Mouse (Mus musculus) lung, embryonic 16.5 days (tissue): ENCODE results near the gene Dgkh. TPM values are rescaled to one million over a fixed set of nuclear protein-coding genes. Genes with fewer than 3 reads are reported as not detected.
"Not testable (repeated sequence)": the region's sequence is repeated elsewhere in the genome, so short reads cannot be mapped to it uniquely, and the experiment has no call there.

ENCODE experiments used
- ATAC-seq: fragments of 200-750 bp; cut with Nextera tagmentation; 2 replicates; pipeline ENCODE4 v1.8.0; 2017; ENCODE audit warnings: low read depth, mild to moderate bottlenecking, moderate library complexity
- H3K27ac ChIP-seq: fragments of 300-500 bp; sonication (generic); 2 replicates; pipeline ENCODE4 v1.5.1; 2014; ENCODE audit warnings: mild to moderate bottlenecking, control low read depth, low read length
- H3K27me3 ChIP-seq: fragments of 300-500 bp; sonication (generic); 2 replicates; pipeline ENCODE4 v1.6.1; 2014; ENCODE audit warnings: low read depth, low read length, mixed read lengths; ENCODE audit not compliant: control insufficient read depth, insufficient read depth
- H3K36me3 ChIP-seq: fragments of 300-500 bp; sonication (generic); 2 replicates; pipeline ENCODE4 v1.6.1; 2014; ENCODE audit warnings: low read length; ENCODE audit not compliant: control insufficient read depth, insufficient read depth
- H3K4me1 ChIP-seq: fragments of 300-500 bp; sonication (generic); replicated peaks from 2 replicates; pipeline ENCODE4 v1.6.1; 2014; ENCODE audit warnings: low read length, mixed read lengths; ENCODE audit not compliant: control insufficient read depth, insufficient read depth
- H3K4me2 ChIP-seq: fragments of 300-500 bp; sonication (generic); 2 replicates; pipeline ENCODE4 v1.6.1; 2014; ENCODE audit warnings: low read depth, low read length, control low read depth
- H3K4me3 ChIP-seq: fragments of 300-500 bp; sonication (generic); 2 replicates; pipeline ENCODE4 v1.5.1; 2014; ENCODE audit warnings: mild to moderate bottlenecking, low read length, control low read depth
- H3K9ac ChIP-seq: fragments of 300-500 bp; sonication (generic); 2 replicates; pipeline ENCODE4 v1.6.1; 2014; ENCODE audit warnings: low read length, control low read depth
- H3K9me3 ChIP-seq: fragments of 300-500 bp; sonication (generic); 2 replicates; pipeline ENCODE4 v1.6.1; 2016; ENCODE audit warnings: low read length; ENCODE audit not compliant: control insufficient read depth
- WGBS: fragments of 180-500 bp; shearing (Covaris S2); extraction: QIAGEN DNeasy Blood & Tissue Kit; methylation state at CpG from one replicate; pipeline ENCODE4 v1.1.7; 2014; 5-methylcytosine and 5-hydroxymethylcytosine counted together
- polyA plus RNA-seq: library from polyadenylated mRNA; unstranded; fragments of >200 nt; fragmentation: Nextera tagmentation; extraction: Ambion mirVana; gene quantifications from 2 replicates; pipeline ENCODE4 v1.2.1, GENCODE M21; 2015

Dgkh gene
- polyA plus RNA-seq, 1 experiment from 2014 or later, result 1.8 TPM

GRCm38 (mm10) chr14:78725307-78725956, 7.1 kb downstream of the Dgkh start:
- 2% methylated on average over 26 of the region's 26 CpGs for WGBS
- peak; percentile 56 for ATAC-seq

GRCm38 (mm10) chr14:78724414-78725306, 7.9 kb downstream of the Dgkh start:
- H3K9ac ChIP-seq, result peak overlapping the region; percentile 77
- peak overlapping the region; percentile 96 for H3K4me2 ChIP-seq
- H3K9me3 ChIP-seq, result no peaks in the 10 kb centered on the region
- peaks cover 4% of the 10 kb centered on the region; the same call in 1 of the 2 replicates for H3K4me1 ChIP-seq
- peak overlapping the region; percentile 69 for H3K4me3 ChIP-seq
- peak overlapping the region; percentile 72 for H3K27ac ChIP-seq
- no peaks in the 10 kb centered on the region for H3K36me3 ChIP-seq
- WGBS, result 1% methylated on average over 52 of the region's 52 CpGs
- H3K27me3 ChIP-seq, result no peaks in the 10 kb centered on the region
- ATAC-seq, result peak; percentile 96

More at GRCm38 (mm10) chr14:78725307-78725956, 7.1 kb downstream of the Dgkh start:
- no peaks in the 10 kb centered on the region for H3K9me3 ChIP-seq
- H3K27me3 ChIP-seq, result no peaks in the 10 kb centered on the region
- H3K27ac ChIP-seq, result peak overlapping the region; percentile 72
- peak overlapping the region; percentile 96 for H3K4me2 ChIP-seq
- H3K36me3 ChIP-seq, result no peaks in the 10 kb centered on the region
- H3K4me3 ChIP-seq, result peak overlapping the region; percentile 69
- peaks cover 7% of the 10 kb centered on the region for H3K4me1 ChIP-seq
- H3K9ac ChIP-seq, result peak overlapping the region; percentile 77

- not testable (repeated sequence) for ATAC-seq, H3K4me3 ChIP-seq, H3K27me3 ChIP-seq, H3K9ac ChIP-seq, H3K9me3 ChIP-seq, H3K27ac ChIP-seq, H3K4me2 ChIP-seq, H3K36me3 ChIP-seq, H3K4me1 ChIP-seq
- 87% methylated on average over 4 of the region's 4 CpGs for WGBS
Observed at GRCm38 (mm10) chr14:78723655-78724054, 8.9 kb downstream of the Dgkh start.

- no peak overlapping the region for H3K4me3 ChIP-seq
- no peaks in the 10 kb centered on the region for H3K36me3 ChIP-seq
- ATAC-seq, result no peak
- H3K9me3 ChIP-seq, result no peaks in the 10 kb centered on the region
- peaks cover 4% of the 10 kb centered on the region; the same call in 1 of the 2 replicates for H3K4me1 ChIP-seq
- H3K9ac ChIP-seq, result no peak overlapping the region
- no peaks in the 10 kb centered on the region for H3K27me3 ChIP-seq
- no peak overlapping the region for H3K27ac ChIP-seq
- WGBS, result 69% methylated on average over 5 of the region's 5 CpGs
- no peak overlapping the region for H3K4me2 ChIP-seq
Observed at GRCm38 (mm10) chr14:78722031-78722430, 10.5 kb downstream of the Dgkh start.

- no peak overlapping the region for H3K4me2 ChIP-seq
- H3K27me3 ChIP-seq, result no peaks in the 10 kb centered on the region
- no peak overlapping the region for H3K9ac ChIP-seq
- no peak overlapping the region for H3K4me3 ChIP-seq
- H3K27ac ChIP-seq, result no peak overlapping the region
- ATAC-seq, result no peak
- no peaks in the 10 kb centered on the region for H3K36me3 ChIP-seq
- WGBS, result 87% methylated on average over 7 of the region's 7 CpGs
- no peaks in the 10 kb centered on the region for H3K9me3 ChIP-seq
- H3K4me1 ChIP-seq, result peaks cover 5% of the 10 kb centered on the region
Observed at GRCm38 (mm10) chr14:78716035-78716434, 16.5 kb downstream of the Dgkh start.

GRCm38 (mm10) chr14:78712565-78713148, 19.9 kb downstream of the Dgkh start:
- peak overlapping the region; percentile 23; the same call in 1 of the 2 replicates for H3K4me2 ChIP-seq
- no peaks in the 10 kb centered on the region for H3K36me3 ChIP-seq
- H3K27ac ChIP-seq, result no peak overlapping the region
- H3K27me3 ChIP-seq, result no peaks in the 10 kb centered on the region
- WGBS, result 41% methylated on average over 20 of the region's 20 CpGs
- peaks cover 5% of the 10 kb centered on the region for H3K4me1 ChIP-seq
- H3K9ac ChIP-seq, result no peak overlapping the region
- H3K9me3 ChIP-seq, result no peaks in the 10 kb centered on the region
- peak; percentile 57 for ATAC-seq
- no peak overlapping the region for H3K4me3 ChIP-seq

- no peak overlapping the region for H3K4me2 ChIP-seq
- no peaks in the 10 kb centered on the region for H3K27me3 ChIP-seq
- no peak for ATAC-seq
- 60% methylated on average over 4 of the region's 4 CpGs for WGBS
- no peaks in the 10 kb centered on the region for H3K9me3 ChIP-seq
- H3K4me1 ChIP-seq, result peaks cover 6% of the 10 kb centered on the region
- H3K36me3 ChIP-seq, result no peaks in the 10 kb centered on the region
- no peak overlapping the region for H3K9ac ChIP-seq
- H3K4me3 ChIP-seq, result no peak overlapping the region
- H3K27ac ChIP-seq, result no peak overlapping the region
Observed at GRCm38 (mm10) chr14:78710647-78711046, 21.9 kb downstream of the Dgkh start.

- Histone ChIP-seq H3K4me2 (no peak overlapping the region), H3K9ac (no peak overlapping the region), H3K4me1 (peaks cover 15% of the 10 kb centered on the region), H3K36me3 (no peaks in the 10 kb centered on the region), H3K9me3 (no peaks in the 10 kb centered on the region), H3K27me3 (no peaks in the 10 kb centered on the region), H3K27ac (no peak overlapping the region), H3K4me3 (no peak overlapping the region)
- WGBS, result 66% methylated on average over 3 of the region's 3 CpGs
- no peak for ATAC-seq
Observed at GRCm38 (mm10) chr14:78705616-78706015, 27.0 kb downstream of the Dgkh start.

- Histone ChIP-seq H3K36me3 (no peaks in the 10 kb centered on the region), H3K4me3 (no peak overlapping the region), H3K9ac (no peak overlapping the region), H3K27ac (no peak overlapping the region), H3K4me1 (peaks cover 20% of the 10 kb centered on the region), H3K9me3 (no peaks in the 10 kb centered on the region), H3K27me3 (no peaks in the 10 kb centered on the region), H3K4me2 (no peak overlapping the region)
- ATAC-seq, result no peak
- WGBS, result 76% methylated on average over 4 of the region's 4 CpGs
Observed at GRCm38 (mm10) chr14:78703989-78704388, 28.6 kb downstream of the Dgkh start.
